Mouse (Mus musculus) lung, postnatal 4 days (tissue): ENCODE results near the gene Zfp346.

Experiments used
- DNase-seq, 2 experiments: peaks; one replicate each; pipeline ENCODE4 v3.0.0; 2021

Zfp346 gene

DNA sequence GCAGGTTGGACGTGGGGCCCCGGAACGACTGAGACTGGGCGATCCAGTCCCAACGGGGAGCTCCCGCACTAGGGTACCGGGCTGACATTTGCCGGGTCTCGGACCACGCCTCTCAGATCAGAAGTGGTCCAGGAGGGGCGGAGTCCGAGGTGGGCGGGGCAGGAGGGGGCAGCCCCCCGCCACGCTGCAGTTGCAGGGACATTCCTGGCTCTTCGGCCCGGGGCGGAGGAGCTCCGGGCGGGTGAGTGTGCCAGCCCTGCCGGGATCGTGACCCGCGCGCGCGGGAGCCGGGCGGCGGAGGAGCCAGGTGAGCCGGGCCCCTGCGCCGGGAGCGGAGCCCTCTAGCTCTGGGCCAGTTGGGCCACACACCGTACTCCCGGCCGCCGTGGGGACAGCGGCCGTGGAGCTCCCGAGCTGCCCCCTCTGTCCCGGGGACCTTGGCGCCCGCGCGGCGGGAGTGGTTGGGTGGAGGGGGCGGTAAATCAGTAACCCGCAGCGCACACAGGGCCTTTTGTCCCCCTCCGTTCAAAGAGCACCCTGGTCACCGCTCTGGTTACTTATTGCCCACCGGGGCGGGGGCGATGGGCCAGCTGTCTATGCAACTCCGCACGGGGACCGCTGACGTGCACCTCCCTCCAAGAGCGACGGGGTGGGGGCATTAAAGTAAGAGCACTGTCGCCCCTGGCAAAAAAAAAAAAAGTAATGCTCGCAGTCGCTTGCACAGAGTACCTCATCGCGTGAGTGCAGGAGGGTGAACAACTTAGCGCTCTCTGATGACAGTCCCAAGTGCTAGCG is 47.7 kb downstream of the Zfp346 start, which contains the start of gene Fgfr4:
TSS of gene Fgfr4 (plus strand) at position 20 of the 795 bp plus-strand sequence.
- DNase-seq = peak; percentile 74 to 85

DNA sequence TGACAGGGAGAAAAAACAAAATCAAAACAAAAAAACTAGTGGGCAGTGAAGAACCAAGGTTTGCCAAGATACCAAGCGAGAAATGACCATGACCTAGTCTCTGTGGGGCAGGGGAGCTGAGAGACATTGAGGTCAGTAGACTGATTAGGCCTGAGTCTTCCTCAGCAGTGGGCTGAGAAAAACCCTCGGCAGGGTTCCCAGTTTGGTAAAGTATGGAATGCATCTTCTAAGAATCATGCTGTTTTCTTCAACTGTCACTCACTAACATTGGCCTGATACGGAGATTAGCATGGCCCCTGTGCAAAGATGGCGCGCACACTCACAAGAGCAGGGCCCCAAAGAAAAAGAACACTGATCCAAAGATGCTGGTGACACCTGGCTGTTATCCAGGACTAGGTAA is 48.8 kb downstream of the Zfp346 start:
- DNase-seq = peak in 1 of 2 experiments; percentile 43

DNA sequence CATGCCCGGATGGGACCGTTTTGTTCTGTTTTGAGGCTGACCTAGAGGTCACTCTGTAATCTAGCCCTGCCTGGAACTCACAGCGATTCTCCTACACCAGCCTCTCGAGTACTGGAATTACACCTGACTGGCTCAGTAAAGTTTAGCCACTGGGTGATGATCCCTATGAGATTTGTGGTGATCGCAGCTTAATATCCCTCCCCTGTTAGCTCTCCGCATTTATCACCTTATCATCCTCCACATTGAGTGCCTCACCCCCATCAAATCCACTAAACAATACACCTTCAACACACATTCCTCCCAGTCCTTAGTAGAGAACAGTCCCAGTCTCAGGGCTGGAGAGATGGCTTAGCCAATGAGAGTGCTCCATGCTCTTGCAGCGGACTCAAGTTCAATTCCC is 57.3 kb downstream of the Zfp346 start:
- no peak for DNase-seq

DNA sequence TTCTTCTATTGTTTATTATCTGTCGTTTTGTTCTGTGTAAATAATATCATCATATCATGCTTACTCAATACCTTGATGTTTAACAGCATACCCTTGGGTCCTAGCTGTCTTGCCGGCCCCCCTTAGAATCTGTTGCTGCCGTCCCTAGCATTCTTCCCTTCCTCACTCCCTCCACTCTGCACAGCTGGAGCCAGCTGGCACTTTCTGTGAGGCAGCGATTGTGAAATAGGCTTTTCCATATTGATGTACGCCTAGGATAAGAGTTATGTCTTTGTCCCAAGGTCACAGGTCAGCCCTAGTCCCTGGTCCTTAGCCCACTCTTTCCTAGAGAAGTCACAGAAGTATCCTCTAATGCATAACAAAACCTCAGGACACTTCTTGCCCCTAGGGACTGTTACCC is 58.4 kb downstream of the Zfp346 start:
- peak; percentile 66 to 88 for DNase-seq

DNA sequence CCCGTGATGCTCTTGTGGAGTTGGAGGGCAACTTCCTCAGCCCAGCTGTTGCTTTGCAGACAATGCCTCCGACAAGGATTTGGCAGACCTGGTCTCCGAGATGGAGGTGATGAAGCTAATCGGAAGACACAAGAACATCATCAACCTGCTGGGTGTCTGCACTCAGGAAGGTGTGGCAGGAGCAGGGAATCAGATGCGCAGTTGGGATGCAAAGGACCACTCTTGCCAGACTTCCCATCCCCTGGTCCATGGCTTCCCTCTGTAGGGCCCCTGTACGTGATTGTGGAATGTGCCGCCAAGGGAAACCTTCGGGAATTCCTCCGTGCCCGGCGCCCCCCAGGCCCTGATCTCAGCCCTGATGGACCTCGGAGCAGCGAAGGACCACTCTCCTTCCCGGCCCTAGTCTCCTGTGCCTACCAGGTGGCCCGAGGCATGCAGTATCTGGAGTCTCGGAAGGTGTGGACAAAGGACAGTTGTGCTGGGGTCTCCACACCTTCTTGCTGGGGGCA is 60.8 kb downstream of the Zfp346 start:
- no peak for DNase-seq

DNA sequence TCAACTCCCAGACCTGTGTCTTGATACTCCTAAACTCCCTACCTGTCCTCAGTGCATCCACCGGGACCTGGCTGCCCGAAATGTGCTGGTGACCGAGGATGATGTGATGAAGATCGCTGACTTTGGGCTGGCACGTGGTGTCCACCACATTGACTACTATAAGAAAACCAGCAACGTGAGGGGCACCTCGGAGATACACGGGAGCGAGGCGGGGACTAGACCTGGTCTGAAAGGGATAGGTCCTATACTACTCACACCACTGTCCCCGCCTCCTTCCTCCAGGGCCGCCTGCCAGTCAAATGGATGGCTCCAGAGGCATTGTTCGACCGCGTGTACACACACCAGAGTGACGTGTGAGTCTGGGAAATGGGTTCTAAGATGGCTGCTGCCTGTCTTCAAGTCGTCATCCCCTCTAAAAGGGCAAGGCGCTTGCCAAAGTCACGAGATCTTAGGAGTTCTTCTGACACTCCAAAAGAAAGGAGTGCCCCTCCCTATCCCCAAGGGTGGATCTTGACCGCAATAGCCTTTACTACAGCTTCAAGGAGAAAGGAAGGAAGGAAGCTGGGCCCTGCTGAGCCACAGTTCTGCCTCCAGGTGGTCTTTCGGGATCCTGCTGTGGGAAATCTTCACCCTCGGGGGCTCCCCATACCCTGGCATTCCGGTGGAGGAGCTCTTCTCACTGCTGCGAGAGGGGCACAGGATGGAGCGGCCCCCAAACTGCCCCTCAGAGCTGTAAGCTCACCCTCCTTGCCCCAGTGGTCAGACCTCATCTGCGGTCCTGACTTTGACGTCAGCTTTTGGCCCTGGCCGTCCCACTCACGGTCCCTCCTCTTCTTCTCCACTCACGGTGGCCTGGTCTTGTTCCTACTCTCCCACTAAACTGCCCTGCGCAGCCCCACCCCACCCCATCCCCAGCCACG is 62.0 kb downstream of the Zfp346 start:
- DNase-seq = no peak

DNA sequence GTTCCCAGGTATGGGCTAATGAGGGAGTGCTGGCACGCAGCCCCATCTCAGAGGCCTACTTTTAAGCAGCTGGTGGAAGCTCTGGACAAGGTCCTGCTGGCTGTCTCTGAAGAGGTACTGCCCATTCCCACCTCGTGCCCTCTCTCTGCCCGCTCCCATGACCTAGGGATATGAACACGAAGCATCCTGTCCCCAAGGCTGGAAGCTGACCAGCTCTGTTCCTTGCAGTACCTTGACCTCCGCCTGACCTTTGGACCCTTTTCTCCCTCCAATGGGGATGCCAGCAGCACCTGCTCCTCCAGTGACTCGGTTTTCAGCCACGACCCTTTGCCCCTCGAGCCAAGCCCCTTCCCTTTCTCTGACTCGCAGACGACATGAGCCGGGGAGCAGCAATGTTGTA is 62.7 kb downstream of the Zfp346 start:
- DNase-seq = no peak

DNA sequence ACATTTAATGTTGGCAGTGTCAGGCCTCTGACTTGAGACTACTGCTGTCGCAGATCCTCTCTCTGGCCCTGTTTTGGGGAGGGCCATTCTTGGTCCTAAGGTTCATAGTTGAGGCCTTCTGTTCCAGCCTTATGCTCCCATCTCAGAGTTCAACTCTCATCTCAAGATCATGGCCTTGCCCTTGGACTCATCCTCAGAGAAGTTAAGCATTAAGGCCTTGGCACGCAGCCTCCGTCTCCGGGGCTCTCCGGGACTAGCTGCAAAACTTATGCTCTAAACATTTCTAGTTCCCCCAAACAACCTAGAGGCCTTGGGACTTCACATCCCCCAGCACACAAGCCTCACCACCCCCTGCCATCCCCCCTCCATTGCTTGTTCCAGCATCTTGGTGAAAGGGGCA is 63.1 kb downstream of the Zfp346 start:
- DNase-seq = no peak

DNA sequence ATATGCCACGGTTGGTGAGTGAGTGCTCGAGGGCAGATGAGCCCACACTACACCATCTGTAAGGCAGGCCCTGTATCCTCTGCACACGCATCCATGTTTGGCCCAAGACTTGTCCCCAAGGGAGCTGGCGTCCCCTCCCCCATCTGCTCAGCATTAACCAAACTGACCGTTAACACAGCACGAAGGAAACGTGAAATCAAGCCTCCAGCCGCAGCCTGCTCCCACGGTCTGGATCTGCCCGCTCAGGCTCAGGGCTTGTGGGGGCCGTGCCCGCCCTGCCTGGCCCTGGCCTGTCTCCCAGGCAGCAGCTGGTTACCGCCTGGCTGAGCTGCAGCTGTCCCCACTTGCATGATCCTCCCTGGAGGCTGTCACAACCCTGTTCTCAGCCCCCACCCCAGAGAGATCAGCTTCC is 63.9 kb downstream of the Zfp346 start:
- DNase-seq = peak; percentile 69 to 95

DNA sequence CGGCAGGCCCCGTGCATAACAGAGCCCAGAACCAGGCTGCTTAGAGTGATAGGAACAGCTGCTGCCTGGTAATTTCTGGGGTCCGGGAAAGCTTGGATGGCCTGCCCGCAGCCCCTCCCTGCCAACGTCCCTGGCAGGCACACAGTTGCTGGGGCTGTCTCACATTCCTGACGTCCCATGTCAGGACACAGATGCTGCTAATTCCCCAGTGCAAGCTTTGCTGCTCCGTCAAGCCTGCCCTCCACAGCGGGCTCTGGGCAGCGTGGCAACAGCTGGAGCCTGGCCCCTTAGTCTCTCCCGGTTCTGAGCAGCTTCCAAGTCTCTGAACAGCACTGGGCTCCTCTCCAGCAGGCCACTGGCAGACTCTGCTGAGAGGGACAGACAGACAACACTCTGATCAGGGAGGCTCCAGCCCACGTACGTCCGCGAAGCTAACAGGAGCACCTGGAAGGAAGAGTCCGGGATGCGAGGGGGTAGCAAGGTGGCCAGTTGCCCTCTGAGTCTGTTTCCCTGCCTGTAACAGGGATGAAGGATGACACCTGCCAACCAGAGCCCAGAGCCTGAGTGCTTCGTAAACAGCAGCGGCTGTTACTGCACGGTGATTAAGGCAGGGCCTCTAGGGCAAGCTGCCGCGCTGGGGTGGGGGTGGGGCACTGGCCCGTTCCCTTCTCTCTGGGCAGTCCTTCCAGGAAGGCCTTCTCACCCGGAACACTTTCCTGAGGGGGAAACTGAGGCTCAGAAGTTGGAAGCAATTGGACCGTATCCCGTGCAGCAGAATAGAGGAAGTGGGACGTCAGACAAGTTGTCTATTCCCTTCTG is 66.6 kb downstream of the Zfp346 start:
- DNase-seq = peak; percentile 66 to 89

DNA sequence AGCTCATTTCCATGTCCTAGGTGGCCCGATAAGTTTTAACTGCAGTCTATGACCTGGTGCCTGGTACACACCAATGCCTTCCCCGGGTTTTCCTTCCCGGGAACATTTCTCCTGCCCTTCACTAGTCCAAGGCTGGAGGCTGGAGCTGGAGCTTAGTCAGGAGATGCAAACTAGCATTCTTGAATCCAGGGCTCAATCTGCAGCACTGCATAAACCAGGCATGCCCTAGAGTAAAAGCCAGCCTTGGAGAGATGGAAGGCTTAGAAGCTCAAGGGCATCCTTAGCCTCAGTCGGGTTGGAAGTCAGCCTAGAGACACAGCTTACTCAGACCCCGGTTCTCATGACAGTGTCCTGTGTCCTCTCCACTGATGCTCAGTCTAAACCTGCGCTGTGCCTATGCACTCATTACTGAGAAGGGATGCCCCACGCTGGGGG is 67.2 kb downstream of the Zfp346 start:
- DNase-seq = no peak

DNA sequence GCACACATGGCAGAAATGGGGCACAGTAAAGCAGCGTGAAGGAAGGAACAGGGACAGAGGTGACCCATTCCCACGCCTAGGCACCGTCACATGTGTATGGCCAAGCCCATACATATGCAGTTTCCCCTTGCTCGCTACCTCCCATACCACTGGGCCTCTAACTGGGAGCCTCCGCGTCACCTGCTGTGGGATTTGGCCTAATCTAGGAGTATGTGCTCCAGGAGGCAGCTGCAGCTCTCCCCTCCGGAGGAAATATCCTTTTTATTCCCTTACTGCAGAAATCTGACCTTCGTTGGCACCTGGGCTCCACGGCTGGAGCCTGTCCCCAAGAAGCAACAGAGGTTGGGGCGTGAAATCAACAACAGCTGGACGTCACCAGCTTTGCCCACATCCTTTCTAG is 69.2 kb downstream of the Zfp346 start:
- no peak for DNase-seq

DNA sequence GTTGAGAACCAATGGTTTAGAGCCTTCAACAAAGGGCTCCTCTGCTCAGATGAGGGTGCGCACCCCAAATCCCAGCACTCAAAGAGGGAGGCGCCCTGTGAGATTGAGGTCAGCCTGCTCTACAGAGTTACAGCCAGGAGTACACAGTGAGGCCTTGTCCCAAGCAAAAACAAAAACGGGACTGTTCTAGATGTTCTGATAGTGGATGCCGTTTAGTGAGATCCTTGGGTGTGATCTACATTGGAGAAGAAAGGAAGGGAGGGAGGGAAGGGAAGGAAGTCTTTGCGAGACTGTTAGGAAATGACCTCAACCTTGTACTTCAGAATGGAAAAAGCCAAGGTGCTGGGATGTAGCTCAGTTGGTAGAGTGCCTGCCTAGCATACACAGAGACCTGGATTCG is 71.2 kb downstream of the Zfp346 start:
- no peak for DNase-seq

DNA sequence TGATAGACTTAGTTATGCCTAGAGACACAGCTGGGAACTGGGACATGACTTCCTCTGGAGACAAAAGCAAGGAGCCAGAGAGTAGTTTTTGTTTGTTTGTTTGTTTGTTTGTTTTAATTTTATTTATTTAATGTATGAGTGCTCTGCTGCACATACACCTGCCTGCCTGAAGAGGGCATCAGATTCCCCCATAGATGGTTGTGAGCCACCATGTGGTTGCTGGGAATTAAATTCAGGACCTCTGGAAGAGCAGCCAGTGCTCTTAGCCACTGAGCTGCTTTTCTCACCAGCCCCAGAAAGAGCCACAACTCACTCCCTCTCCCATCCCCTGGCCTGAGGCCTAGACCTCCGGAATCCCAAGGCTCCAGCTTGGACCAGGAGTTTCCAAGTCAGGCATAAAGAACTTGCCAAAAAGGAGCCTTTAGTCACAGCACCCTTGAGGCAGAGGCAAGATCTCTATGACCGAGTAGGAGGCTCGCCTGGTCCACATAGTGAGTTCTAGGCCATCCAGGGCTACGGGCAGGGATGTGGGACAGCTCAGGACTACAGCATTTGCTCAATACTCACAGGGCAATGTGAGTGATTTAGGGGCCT is 72.9 kb downstream of the Zfp346 start:
- peak in 1 of 2 experiments; percentile 43 for DNase-seq

DNA sequence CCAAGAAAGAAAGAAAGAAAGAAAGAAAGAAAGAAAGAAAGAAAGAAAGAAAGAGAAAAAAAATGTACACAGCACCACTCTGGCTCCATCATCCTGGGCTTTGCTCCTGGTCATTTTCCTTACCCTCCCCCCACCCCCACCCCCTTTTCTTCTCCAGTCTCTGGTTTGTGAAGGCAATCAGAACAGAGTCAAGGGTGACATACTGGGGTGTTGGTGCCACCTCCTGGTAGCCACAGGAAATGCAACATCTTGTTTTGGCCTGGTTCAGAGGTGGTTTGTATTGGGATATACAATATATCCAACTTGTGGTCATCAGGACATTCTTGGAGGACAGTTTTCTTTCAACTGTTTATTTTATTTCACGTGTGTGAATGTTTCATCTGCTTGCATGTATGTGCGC is 73.4 kb downstream of the Zfp346 start:
- peak; percentile 76 to 83 for DNase-seq

DNA sequence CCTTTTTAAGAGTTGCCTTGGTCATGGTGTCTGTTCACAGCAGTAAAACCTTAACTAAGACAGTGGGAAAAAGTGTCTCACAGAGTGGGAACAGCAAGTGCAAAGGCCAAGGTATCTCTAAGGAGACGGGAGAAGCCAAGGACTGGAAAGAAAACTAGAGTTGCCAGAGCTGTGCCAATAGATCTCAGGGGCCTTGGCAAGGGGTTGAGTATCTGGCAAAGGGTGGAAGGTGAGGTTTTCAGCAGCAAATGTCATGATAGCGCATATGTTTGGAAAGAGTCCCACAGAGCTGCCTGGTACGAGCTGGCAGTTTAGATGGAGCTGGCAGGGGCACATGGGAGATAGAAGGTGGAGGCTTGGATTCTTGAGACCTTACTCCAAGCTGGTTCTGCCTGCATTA is 74.5 kb downstream of the Zfp346 start:
- DNase-seq = no peak

DNA sequence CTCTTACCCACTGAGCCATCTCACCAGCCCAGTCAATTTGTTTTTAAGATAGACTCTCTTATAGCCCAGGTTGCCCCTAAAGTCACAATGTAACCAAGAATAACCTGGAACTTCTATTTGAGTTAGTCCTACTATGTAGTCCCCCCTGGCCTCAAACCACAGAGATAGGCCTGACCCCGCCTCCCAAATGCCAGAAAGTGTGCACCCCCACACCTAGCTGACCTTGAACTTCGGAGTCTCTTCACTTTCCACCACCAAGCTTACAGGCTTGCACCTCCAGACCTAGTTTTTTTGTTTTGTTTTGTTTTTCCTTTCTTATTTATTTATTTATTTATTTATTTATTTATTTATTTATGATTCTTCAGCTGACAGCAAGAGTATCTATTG is 76.7 kb downstream of the Zfp346 start:
- DNase-seq = no peak

DNA sequence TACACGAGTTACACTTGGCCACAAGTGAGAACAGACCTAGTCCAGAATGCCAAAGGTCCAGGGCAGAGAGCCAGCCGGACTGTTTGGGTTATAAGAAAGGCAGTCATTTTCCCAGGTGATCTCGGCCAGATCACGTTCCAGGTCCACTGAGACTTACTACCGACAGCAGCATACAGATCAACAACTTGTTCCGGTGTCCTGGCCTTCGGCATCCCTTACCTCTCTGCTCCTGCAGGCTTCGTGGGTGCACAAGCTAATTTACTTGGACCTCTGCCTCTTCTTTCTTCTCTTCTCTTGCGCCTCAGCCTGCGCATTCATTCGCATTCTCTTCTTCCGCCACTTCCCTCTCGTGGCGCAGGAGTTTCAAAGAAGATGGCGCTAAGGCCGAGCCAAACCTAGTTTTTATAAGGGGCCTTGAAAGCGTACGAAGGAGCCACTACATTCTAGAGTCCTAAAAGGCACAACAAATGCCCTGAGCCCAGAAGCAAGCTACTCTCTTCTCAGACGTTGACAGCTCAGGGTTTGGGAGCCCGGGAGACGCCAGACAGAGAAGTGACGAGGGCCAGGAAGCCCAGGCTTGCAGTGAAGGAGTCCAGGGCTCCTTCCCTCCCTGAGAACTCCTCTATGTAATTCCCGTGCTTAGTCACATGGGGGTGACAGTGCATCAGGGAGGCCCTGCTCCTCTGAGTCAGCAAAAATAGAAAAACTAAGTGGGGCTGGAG is 77.2 kb downstream of the Zfp346 start:
- DNase-seq = peak; percentile 80 to 84

DNA sequence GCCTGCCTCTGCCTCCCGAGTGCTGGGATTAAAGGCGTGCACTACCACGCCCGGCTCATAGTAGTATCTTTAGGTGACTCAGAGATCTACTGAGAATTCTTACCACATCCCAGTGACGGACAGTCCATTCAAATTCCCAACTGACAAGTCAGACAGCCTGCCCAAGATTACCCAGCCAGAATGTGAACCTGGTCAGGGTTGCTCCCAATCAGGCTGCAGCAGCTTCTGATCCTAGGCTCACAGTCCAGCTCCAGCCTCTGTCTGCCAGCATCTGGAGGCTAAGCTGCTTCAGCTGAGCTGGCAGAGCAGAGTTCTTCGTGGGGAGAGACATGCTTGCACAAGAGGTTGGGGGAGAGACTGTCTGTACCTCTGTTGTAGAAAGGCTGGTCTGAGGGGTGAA is 78.3 kb downstream of the Zfp346 start:
- no peak for DNase-seq
